Mouse (Mus musculus) kidney, postnatal 4 days (tissue): ENCODE measurements at regions not wholly inside any gene's neighbourhood (a gene's known extent, or its start where the extent isn't known, plus 50 kb on each side); places are given as distances from the start of the nearest gene placed in this dataset.

Experiments used
- DNase-seq, 2 experiments: peaks; one replicate each; pipeline ENCODE4 v3.0.0; 2021; ENCODE audit warnings: mixed read lengths in 2 of 2

- no peak for DNase-seq
These were observed 269.2 kb downstream of the Agtpbp1 start for GRCm38 (mm10) chr13:59315811-59316210.

- DNase-seq, result peak; percentile 70
These were observed 270.6 kb downstream of the Agtpbp1 start for GRCm38 (mm10) chr13:59314419-59314818.

- DNase-seq, result no peak
These were observed 271.2 kb downstream of the Agtpbp1 start for GRCm38 (mm10) chr13:59313725-59314330.

GRCm38 (mm10) chr13:59292905-59293304 is 292.1 kb downstream of the Agtpbp1 start:
- no peak for DNase-seq

- DNase-seq, result peak; percentile 32 to 36
These were observed 295.9 kb downstream of the Agtpbp1 start for GRCm38 (mm10) chr13:59289127-59289526.

- no peak for DNase-seq
These were observed 303.8 kb downstream of the Agtpbp1 start for GRCm38 (mm10) chr13:59281199-59281598.

GRCm38 (mm10) chr13:59279136-59279535 is 305.9 kb downstream of the Agtpbp1 start:
- DNase-seq, result peak; percentile 31 to 40

- DNase-seq, result no peak
These were observed 313.4 kb downstream of the Agtpbp1 start for GRCm38 (mm10) chr13:59271661-59272060.

- no peak for DNase-seq
These were observed 318.2 kb downstream of the Agtpbp1 start for GRCm38 (mm10) chr13:59266854-59267253.

- DNase-seq, result no peak
These were observed 320.9 kb downstream of the Agtpbp1 start for GRCm38 (mm10) chr13:59264126-59264525.

GRCm38 (mm10) chr13:59261924-59262323 is 323.1 kb downstream of the Agtpbp1 start:
- no peak for DNase-seq

GRCm38 (mm10) chr13:59255798-59256435 is 329.1 kb downstream of the Agtpbp1 start:
- DNase-seq, result no peak

- DNase-seq, result peak; percentile 28 to 46
These were observed 331.1 kb downstream of the Agtpbp1 start for GRCm38 (mm10) chr13:59253667-59254558.

GRCm38 (mm10) chr13:59251252-59252006 is 333.6 kb downstream of the Agtpbp1 start:
- DNase-seq, result no peak

GRCm38 (mm10) chr13:59248411-59248810 is 336.6 kb downstream of the Agtpbp1 start:
- DNase-seq, result no peak

GRCm38 (mm10) chr13:59246984-59247537 is 338.0 kb downstream of the Agtpbp1 start:
- no peak for DNase-seq

- DNase-seq, result no peak
These were observed 339.0 kb downstream of the Agtpbp1 start for GRCm38 (mm10) chr13:59246070-59246469.

GRCm38 (mm10) chr13:59244622-59245021 is 340.4 kb downstream of the Agtpbp1 start:
- DNase-seq, result no peak

GRCm38 (mm10) chr13:59242671-59243070 is 342.4 kb downstream of the Agtpbp1 start:
- no peak for DNase-seq

GRCm38 (mm10) chr13:59238696-59239095 is 346.3 kb downstream of the Agtpbp1 start:
- DNase-seq, result peak; percentile 39 to 50

GRCm38 (mm10) chr13:59235836-59236235 is 349.2 kb downstream of the Agtpbp1 start:
- no peak for DNase-seq

GRCm38 (mm10) chr13:59229111-59229541 is 355.9 kb downstream of the Agtpbp1 start:
- DNase-seq, result peak; percentile 14 to 22
